Mouse (Mus musculus) B cell, adult 67 days (primary cell): ENCODE measurements around the gene Ptpn3. TPM values are rescaled to one million over a fixed set of nuclear protein-coding genes. Genes with fewer than 3 reads are reported as not detected.

Experiments used
- total RNA-seq, 2 experiments: library from RNA; stranded (reverse); gene quantifications; 4 replicates each; pipeline ENCODE4 v1.2.4; 2023

Gene Ptpn3
- not detected for total RNA-seq

DNA sequence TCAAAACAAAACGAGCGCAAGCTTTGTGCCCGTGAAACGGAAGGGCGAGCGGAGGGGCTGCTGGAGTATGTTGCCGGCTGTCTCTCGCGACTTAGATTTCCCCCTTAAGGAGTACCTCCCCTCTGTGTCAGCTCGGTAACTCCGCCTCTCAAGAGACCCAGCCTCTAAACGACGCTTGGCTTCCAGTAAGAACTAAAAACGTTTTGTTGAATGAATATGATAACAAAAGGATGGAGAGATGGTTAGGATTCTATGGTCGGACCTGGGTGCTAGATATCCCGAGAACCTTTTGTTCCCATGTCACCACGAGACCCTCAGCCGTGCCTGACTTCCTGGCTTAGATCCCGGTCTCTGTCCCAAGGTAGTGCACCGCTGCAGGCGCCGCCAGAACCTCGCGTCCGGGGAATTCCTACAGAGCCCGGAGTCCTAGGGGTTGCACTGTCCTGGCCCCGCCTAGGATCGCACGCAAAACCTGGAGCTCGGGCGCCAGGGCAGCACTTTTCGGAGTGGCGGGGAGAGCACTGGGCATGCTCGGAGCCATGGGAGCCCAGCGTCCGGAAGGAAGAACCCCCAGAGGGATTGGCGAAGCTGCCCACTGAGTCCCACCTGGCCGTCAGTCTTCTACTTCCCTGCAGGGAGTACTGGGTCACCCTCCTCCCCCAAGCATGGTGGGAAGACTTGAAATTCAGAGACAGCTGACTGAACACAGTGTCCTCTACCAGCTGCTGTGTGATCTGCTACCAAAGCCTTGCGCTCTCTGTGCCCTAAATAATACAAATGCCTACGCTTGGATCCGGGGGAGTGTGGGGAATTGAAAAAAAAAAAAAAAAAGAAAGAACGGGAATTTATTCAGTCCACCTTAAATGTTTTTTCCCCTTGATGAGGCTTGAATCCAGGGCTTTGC, at the start of gene Ptpn3:
TSS of gene Ptpn3 (minus strand) at position 428 of the 904 bp plus-strand sequence.

DNA sequence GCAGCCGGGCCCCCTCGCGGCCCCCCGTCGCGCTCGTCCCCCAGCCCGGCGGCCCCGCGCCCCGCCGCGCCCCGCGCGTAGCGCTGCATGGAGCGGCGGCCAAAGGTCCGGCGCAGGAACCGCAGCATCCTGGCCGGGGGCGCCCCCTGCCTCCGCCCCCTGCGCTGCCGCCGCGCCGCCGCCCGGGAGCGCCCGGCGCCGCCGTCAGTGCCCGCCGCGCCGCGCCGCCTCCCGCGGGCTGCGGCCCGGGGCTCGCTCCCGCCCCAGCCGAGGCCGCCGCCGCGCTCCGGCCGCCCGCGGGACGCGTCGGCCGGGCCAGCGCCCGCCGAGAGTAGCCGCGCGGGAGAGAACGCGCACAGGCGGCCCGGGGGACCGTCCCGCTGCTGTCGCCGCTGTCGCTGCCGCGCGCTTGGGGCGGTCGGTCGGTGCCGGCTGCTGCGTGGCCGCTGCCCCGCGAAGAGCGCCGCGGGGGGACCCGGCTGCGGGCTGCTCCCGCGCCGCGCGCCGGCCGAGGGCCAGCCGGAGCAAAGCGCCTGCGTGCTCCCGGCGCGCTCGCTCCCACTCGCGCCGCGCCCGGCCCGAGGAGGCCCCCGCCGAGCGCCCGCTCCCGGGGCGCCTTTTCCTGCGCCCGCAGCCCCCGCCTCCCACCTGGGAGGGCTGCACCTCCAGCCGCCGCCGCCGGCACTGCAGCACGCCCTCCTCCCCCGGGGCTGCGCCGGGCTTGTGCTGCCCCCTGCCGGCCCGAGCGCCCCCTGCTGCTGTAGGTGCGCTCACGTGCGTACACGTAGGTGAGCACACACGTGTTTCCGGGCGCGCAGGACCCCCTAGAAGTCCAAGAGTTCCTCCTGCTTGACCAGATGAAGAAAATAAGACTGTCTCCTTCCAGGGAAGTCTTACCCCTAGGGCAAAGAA, 158.4 kb downstream of the Ptpn3 start, which contains the start of gene Epb41l4b:
TSS of gene Epb41l4b (minus strand) at position 412 of the 912 bp plus-strand sequence.

Other genes with a start within 250 kb of the Ptpn3 start
- 1 to 10 TPM; 1.3 to 2.7 TPM for gene Epb41l4b, start 158.4 kb downstream of the Ptpn3 start, total RNA-seq
- not detected for gene Palm2, start 132.4 kb upstream of the Ptpn3 start, total RNA-seq